Mouse (Mus musculus) forebrain, embryonic 15.5 days (tissue): ENCODE measurements around the gene Daam1. TPM values are rescaled to one million over a fixed set of nuclear protein-coding genes. Genes with fewer than 3 reads are reported as not detected.

Experiments used
- ATAC-seq: fragments of 200-750 bp; cut with Nextera tagmentation; replicated peaks from 2 replicates; pipeline ENCODE4 v1.8.0; 2017; ENCODE audit warnings: mild to moderate bottlenecking, moderate TSS enrichment, moderate library complexity
- H3K27ac ChIP-seq: fragments of 300-500 bp; sonication (generic); replicated peaks from 2 replicates; pipeline ENCODE4 v1.5.1; 2015; ENCODE audit warnings: mild to moderate bottlenecking, inconsistent platforms
- H3K27me3 ChIP-seq: fragments of 300-500 bp; sonication (generic); 2 replicates; pipeline ENCODE4 v1.6.1; 2015; ENCODE audit warnings: inconsistent platforms
- H3K36me3 ChIP-seq: fragments of 300-500 bp; sonication (generic); 2 replicates; pipeline ENCODE4 v1.6.1; 2015; ENCODE audit warnings: mild to moderate bottlenecking, inconsistent platforms
- H3K4me1 ChIP-seq: fragments of 300-500 bp; sonication (generic); 2 replicates; pipeline ENCODE4 v1.6.1; 2015; ENCODE audit warnings: inconsistent platforms
- H3K4me2 ChIP-seq: fragments of 300-500 bp; sonication (generic); replicated peaks from 2 replicates; pipeline ENCODE4 v1.6.1; 2015; ENCODE audit warnings: mild to moderate bottlenecking, inconsistent platforms
- H3K4me3 ChIP-seq: fragments of 300-500 bp; sonication (generic); 2 replicates; pipeline ENCODE4 v1.5.1; 2015; ENCODE audit warnings: mild to moderate bottlenecking, inconsistent platforms
- H3K9ac ChIP-seq: fragments of 300-500 bp; sonication (generic); replicated peaks from 2 replicates; pipeline ENCODE4 v1.6.1; 2015; ENCODE audit warnings: mild to moderate bottlenecking, inconsistent platforms
- H3K9me3 ChIP-seq: fragments of 300-500 bp; sonication (generic); 2 replicates; pipeline ENCODE4 v1.6.1; 2016; ENCODE audit warnings: inconsistent platforms
- WGBS: fragments of 180-500 bp; shearing (Covaris S2); methylation state at CpG from one replicate; pipeline ENCODE4 v1.1.7; 2015; ENCODE audit warnings: mixed read lengths; 5-methylcytosine and 5-hydroxymethylcytosine counted together
- polyA plus RNA-seq: library from polyadenylated mRNA; unstranded; fragments of >200 nt; fragmentation: Nextera tagmentation; extraction: Ambion mirVana; gene quantifications from 2 replicates; pipeline ENCODE4 v1.2.1, GENCODE M21; 2015

Gene Daam1
- polyA plus RNA-seq, 1 experiment from 2014 or later, result 25.6 TPM

DNA sequence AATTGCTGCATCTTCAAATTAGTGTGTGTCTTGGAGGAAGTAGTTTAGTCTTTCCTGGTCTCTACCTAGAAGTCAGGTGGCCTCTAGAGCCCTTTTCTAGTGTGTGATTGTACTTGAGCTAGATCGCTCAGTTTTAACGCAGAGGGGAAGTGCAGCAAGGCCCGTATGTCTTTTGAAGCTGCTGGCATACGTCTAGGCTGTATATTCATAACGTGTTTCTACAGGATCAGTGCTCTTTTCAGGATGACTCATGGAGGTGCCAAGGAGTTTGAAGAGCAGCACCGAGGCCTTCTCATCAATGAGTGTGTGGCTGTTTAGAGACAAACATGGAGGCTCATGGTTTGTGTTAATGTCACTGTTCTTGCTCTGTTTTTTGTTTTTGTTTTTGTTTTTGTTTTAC, 39.8 kb downstream of the Daam1 start:
- H3K4me2 ChIP-seq, result no peak overlapping the region
- H3K27ac ChIP-seq, result no peak overlapping the region
- H3K36me3 ChIP-seq, result no peaks in the 10 kb centered on the region
- no peak overlapping the region for H3K9ac ChIP-seq
- no peak overlapping the region for H3K4me3 ChIP-seq
- no peaks in the 10 kb centered on the region for H3K27me3 ChIP-seq
- 86% methylated on average over 6 of the region's 6 CpGs for WGBS
- H3K9me3 ChIP-seq, result no peaks in the 10 kb centered on the region
- peaks cover 6% of the 10 kb centered on the region; the same call in 1 of the 2 replicates for H3K4me1 ChIP-seq
- ATAC-seq, result no peak

DNA sequence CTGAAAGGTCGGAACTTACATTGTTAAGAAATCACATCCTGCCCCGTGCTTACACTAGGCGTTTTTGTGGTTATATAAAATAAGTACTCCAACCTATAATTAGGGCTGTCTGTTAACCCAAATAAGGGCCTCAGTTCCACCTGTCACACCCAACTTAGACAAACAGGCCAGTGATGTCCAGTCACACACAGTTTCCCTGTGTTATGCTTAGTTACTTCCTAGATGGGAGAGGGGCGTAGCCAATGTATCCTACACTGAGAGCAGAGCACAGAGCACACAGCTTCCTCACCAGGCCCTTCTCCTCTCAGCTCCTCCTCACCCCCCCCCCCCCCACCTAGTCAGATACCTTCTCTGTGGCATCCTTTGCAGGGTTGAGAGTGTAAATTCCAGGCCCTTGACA, 41.5 kb downstream of the Daam1 start:
- no peaks in the 10 kb centered on the region for H3K36me3 ChIP-seq
- H3K4me2 ChIP-seq, result no peak overlapping the region
- no peaks in the 10 kb centered on the region for H3K9me3 ChIP-seq
- H3K27me3 ChIP-seq, result no peaks in the 10 kb centered on the region
- no peak overlapping the region for H3K27ac ChIP-seq
- H3K9ac ChIP-seq, result no peak overlapping the region
- WGBS, result 83% methylated on average over 4 of the region's 4 CpGs
- no peak overlapping the region for H3K4me3 ChIP-seq
- ATAC-seq, result no peak
- peaks cover 7% of the 10 kb centered on the region for H3K4me1 ChIP-seq

DNA sequence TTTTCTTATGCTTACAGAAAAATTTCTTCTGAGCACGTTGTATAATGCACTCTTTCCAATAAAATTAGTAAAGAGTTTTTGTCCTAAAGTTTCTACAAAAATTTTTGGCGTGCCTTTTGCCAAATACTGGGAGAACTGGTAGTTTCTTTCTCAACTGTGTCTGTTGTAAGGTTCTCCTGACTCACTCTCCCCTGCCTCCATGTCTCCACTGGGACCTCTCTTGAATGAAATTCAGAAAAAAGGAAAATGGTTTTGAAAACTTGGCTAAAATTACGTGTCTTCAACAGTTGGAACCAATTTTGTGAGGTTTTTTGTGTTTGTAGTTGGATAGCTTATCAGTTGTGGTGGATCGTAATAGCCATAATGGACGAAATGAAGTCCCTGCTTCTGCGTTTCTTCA, 43.7 kb downstream of the Daam1 start:
- 96% methylated on average over 6 of the region's 6 CpGs for WGBS
- Histone ChIP-seq H3K4me3 (no peak overlapping the region), H3K4me2 (no peak overlapping the region), H3K9ac (no peak overlapping the region), H3K27me3 (no peaks in the 10 kb centered on the region), H3K27ac (no peak overlapping the region), H3K4me1 (peaks cover 17% of the 10 kb centered on the region; the same call in 1 of the 2 replicates), H3K9me3 (no peaks in the 10 kb centered on the region), H3K36me3 (no peaks in the 10 kb centered on the region)
- no peak for ATAC-seq

DNA sequence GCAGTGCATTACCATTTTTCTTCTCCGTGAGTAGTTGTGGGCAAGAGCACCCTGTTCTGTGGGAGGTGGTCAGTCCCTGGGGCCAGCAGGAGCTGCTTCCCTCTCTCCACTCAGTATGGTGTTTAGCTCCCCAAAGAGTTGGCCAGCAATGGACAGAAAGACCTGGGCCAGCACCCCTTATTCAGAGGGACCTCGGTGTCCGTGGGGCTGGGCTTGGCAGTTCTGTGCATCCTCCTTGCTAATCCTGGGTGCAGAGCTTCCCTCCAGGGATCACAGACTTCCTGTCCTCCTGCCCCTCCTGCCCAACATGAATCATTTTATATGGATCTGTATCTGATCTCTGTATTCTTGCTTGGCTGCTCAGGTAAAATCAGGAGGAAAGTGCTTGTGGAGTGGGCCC, 44.1 kb downstream of the Daam1 start:
- Histone ChIP-seq H3K27ac (no peak overlapping the region), H3K9ac (no peak overlapping the region), H3K4me1 (peaks cover 17% of the 10 kb centered on the region; the same call in 1 of the 2 replicates), H3K36me3 (no peaks in the 10 kb centered on the region), H3K27me3 (no peaks in the 10 kb centered on the region), H3K9me3 (no peaks in the 10 kb centered on the region), H3K4me3 (no peak overlapping the region), H3K4me2 (no peak overlapping the region)
- ATAC-seq, result no peak
- WGBS, result 87% methylated on average over 3 of the region's 3 CpGs

DNA sequence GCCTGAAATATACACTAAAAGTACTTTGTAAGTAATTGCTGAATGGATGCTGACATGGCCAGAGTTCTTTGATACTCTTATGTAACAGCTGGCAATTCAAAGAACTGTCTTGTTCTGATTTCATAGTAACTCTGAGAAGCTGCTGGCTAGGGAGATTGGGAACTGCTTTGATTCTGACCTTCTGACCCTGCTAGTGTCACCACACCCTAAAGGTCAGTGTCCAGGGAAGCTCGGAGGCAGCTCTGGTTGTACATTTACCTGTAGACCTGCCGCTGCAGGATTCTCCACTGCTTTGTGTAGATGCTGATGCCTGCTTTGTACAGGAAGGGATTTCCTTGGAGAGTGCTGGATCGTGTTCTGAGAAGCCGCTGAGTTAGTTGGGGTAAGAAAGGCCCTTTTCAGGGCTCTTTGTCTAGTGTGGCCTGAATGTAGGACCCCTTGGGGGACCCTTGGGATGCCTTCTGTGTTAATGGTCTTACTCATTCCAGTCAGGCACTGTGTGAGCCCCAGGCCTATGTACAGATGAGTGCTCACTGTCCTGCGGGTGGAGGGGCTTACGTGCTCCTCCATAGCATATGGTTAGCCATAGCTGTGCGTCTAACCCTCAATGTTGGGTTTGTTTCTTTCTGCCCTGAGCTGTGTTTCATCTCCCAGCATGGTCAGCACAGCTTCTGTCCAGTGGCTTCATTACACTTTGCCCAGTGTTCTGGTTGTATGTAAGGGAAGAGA, 45.0 kb downstream of the Daam1 start:
- H3K27ac ChIP-seq, result no peak overlapping the region
- no peak for ATAC-seq
- H3K9me3 ChIP-seq, result no peaks in the 10 kb centered on the region
- WGBS, result 59% methylated on average over 7 of the region's 7 CpGs
- H3K4me3 ChIP-seq, result no peak overlapping the region
- H3K27me3 ChIP-seq, result no peaks in the 10 kb centered on the region
- H3K36me3 ChIP-seq, result no peaks in the 10 kb centered on the region
- H3K9ac ChIP-seq, result no peak overlapping the region
- H3K4me2 ChIP-seq, result no peak overlapping the region
- peaks cover 18% of the 10 kb centered on the region; the same call in 1 of the 2 replicates for H3K4me1 ChIP-seq

DNA sequence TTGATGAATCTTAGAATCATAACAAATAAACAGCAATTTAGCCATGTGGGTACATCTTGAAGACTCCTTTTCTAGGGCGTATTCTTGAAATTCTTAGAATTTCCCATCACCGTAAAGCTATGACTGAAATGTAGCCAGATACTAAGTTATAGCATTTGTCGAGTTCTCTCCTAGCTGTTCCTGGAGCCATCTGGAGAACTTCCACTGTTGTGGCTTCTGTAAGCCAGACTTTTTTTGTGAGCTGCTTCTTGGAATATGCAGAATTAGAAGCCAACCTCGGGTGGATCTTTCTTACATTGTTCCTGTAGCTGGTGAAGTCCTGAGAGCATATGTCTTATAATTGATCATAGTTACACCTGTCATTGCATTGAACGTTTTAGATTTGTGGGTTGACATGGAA, 50.1 kb downstream of the Daam1 start:
- 80% methylated on average over 5 of the region's 5 CpGs for WGBS
- peaks cover 33% of the 10 kb centered on the region for H3K4me1 ChIP-seq

DNA sequence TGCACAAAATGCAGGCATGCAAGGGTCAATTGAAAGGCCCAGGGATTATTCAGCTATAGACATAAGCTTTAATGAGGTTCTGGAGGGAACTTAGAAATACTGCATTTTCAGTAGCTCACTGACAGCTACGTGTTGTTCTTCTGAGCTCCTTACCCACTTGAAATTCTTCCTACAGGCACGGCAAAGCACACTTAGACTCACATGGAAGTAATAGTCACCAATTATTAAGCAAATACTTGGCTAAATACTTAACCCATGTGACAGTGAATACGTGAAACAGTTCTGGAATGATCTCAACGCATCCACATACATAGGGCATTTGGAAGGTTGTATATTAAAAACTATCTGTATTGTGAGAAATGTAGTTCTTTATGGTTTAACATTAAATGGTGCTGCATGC, 50.6 kb downstream of the Daam1 start:
- Histone ChIP-seq H3K9ac (no peak overlapping the region), H3K27me3 (no peaks in the 10 kb centered on the region), H3K4me2 (no peak overlapping the region), H3K9me3 (no peaks in the 10 kb centered on the region), H3K4me1 (peaks cover 36% of the 10 kb centered on the region), H3K36me3 (no peaks in the 10 kb centered on the region), H3K4me3 (no peak overlapping the region), H3K27ac (no peak overlapping the region)
- WGBS, result 69% methylated on average over 4 of the region's 4 CpGs
- no peak for ATAC-seq

More for the DNA sequence above, 50.1 kb downstream of the Daam1 start:
- H3K9me3 ChIP-seq, result no peaks in the 10 kb centered on the region
- H3K36me3 ChIP-seq, result no peaks in the 10 kb centered on the region
- no peak overlapping the region for H3K4me2 ChIP-seq
- no peak overlapping the region for H3K27ac ChIP-seq
- H3K4me3 ChIP-seq, result no peak overlapping the region
- H3K27me3 ChIP-seq, result no peaks in the 10 kb centered on the region
- H3K9ac ChIP-seq, result no peak overlapping the region
- no peak for ATAC-seq

DNA sequence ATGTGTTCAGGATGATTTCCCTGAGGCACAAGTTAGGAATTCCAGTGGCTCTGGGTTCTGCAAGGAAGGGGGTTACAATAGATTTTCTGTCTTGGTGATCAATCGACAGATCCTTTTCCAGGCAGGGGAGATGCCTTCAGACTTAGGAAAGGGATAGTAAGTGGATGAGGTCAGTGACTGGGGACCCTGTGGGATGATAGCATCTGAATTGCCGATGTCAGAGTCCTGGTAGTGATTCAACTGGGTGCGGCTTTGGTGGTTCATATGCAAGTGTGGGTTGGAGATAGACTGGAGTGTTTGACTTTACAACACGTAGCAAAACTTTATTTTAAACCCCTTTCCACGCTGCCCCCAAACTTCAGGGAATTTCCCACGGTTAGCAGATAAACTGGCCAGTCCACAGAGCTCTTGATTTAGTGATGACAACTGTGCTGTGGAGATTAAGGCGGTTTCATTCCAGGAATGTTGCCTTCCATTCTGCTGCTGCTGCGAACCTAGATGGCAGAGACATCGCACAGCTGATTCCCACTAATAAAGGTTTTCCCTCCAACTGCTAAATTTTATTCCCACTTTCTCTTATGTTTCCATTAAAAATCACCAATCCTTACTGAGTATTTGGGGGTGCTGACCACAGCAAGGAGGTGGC, 52.3 kb downstream of the Daam1 start:
- H3K9ac ChIP-seq, result no peak overlapping the region
- no peak overlapping the region for H3K4me2 ChIP-seq
- ATAC-seq, result no peak
- no peaks in the 10 kb centered on the region for H3K36me3 ChIP-seq
- no peak overlapping the region for H3K27ac ChIP-seq
- H3K27me3 ChIP-seq, result no peaks in the 10 kb centered on the region
- no peak overlapping the region for H3K4me3 ChIP-seq
- WGBS, result 87% methylated on average over 9 of the region's 9 CpGs
- H3K4me1 ChIP-seq, result peaks cover 33% of the 10 kb centered on the region
- H3K9me3 ChIP-seq, result no peaks in the 10 kb centered on the region

DNA sequence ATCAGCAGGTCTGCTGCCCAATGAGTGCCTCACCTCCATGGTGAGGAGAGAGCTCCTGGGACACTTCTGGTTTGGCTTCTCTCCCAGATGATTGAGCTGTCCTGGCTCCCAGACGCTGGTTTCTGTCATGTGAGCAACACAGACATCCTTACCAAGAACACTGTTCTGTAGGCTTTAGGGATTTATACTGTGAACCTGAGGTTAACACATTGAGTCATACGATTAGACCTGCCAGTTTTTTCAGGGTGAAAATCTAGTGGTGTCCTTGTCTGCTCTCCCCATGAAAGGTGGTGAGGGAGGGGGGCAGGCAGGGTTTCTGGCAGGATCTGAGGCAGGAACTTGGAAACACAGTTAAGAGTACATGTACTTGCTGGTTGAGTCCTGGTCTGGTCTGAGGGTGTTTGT, 54.3 kb downstream of the Daam1 start:
- Histone ChIP-seq H3K27ac (no peak overlapping the region), H3K4me3 (no peak overlapping the region), H3K27me3 (no peaks in the 10 kb centered on the region), H3K4me2 (no peak overlapping the region), H3K9me3 (no peaks in the 10 kb centered on the region), H3K36me3 (no peaks in the 10 kb centered on the region), H3K9ac (no peak overlapping the region), H3K4me1 (peaks cover 28% of the 10 kb centered on the region)
- 66% methylated on average over 2 of the region's 2 CpGs for WGBS
- ATAC-seq, result no peak

DNA sequence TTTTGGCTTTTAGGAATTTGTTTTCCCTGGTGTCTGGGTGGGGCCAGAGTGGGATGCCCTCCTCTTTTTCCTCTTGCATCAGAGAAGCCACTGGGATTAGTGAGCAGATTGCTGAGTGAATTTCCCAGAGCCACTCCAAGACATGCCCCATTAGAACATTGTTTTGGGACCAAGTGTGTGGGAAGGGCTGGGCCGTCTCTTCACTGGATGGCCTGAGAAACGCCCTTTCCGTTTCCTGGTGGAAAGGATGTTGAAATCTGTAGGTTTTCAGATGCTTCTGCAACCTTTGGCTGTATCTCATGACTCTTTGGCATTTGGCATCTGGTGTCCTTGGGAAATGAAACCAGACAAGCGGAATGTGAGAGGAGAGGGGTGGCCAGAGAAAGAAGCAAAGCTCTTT, 54.8 kb downstream of the Daam1 start:
- 92% methylated on average over 4 of the region's 4 CpGs for WGBS
- Histone ChIP-seq H3K27ac (no peak overlapping the region), H3K9ac (no peak overlapping the region), H3K9me3 (no peaks in the 10 kb centered on the region), H3K4me3 (no peak overlapping the region), H3K36me3 (no peaks in the 10 kb centered on the region), H3K27me3 (no peaks in the 10 kb centered on the region), H3K4me1 (peaks cover 28% of the 10 kb centered on the region), H3K4me2 (no peak overlapping the region)
- no peak for ATAC-seq

DNA sequence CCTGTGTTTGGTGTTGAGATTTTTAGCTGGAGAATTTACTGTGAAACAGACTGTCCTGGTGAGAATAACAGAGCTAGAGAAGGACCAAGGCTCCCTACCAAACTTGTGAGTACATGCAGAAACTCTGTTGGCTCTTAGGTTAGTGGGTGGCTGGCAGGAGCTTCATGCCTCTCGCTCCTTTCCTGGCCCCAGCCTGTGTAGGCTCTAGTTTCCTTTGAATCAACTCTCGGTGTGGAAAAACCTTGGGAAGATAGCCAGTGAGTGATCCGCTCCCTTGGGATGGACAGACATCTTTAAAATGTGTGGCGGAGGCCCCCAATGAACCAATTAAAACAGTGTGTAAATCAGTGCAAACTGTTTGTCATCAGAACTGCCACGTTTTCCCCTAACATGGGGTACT, 55.5 kb downstream of the Daam1 start:
- WGBS, result 53% methylated on average over 5 of the region's 5 CpGs

DNA sequence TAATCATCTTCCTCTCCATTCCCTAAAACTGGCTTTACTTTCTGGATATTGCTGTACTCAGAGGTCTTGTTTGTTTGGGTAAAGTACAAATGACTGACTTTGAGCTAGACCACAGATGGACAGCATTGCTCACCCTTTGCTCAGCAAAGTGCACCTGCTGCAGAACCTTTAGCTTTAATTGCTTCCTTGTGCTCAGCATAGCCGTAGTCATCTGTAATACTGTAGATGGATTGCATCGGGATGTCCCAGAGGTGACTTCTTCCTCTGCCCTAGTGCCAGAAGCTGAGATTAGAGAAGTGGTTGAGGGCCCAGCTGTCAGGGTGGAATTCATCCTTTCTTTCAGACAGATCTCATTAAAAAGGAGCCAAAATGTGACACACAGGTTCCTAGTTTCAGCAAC, 56.1 kb downstream of the Daam1 start:
- H3K27ac ChIP-seq, result no peak overlapping the region
- WGBS, result 74% methylated on average over 2 of the region's 2 CpGs
- H3K27me3 ChIP-seq, result no peaks in the 10 kb centered on the region
- H3K9me3 ChIP-seq, result no peaks in the 10 kb centered on the region
- no peak for ATAC-seq
- no peak overlapping the region for H3K9ac ChIP-seq
- H3K4me3 ChIP-seq, result no peak overlapping the region
- peaks cover 30% of the 10 kb centered on the region for H3K4me1 ChIP-seq
- H3K4me2 ChIP-seq, result no peak overlapping the region
- H3K36me3 ChIP-seq, result no peaks in the 10 kb centered on the region

More for the DNA sequence above, 55.5 kb downstream of the Daam1 start:
- no peak for ATAC-seq
- Histone ChIP-seq H3K36me3 (no peaks in the 10 kb centered on the region), H3K4me2 (no peak overlapping the region), H3K4me3 (no peak overlapping the region), H3K9me3 (no peaks in the 10 kb centered on the region), H3K9ac (no peak overlapping the region), H3K27me3 (no peaks in the 10 kb centered on the region), H3K4me1 (peaks cover 25% of the 10 kb centered on the region), H3K27ac (no peak overlapping the region)

DNA sequence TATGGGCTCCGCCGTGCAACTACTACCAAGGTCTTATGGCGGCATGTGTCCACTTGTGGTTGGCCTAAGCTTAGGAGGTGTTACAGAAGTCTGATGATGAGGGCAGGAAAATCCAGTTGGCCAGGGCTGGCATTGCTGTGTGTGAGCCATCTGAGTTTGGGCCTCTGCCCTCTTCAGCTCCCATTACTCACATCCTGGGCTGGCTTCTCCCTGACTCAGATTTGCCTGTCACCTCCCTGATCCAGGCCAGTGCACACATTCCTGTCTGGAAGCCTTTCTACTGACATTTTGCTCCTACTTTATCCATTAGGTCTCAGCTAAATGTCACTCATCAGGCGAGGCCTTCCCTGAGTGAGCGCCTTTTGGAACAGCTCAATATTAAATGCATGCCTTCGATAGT, 57.5 kb downstream of the Daam1 start:
- ATAC-seq, result no peak
- WGBS, result 95% methylated on average over 6 of the region's 6 CpGs
- Histone ChIP-seq H3K27ac (no peak overlapping the region), H3K4me1 (peaks cover 32% of the 10 kb centered on the region), H3K4me2 (no peak overlapping the region), H3K4me3 (no peak overlapping the region), H3K9me3 (no peaks in the 10 kb centered on the region), H3K27me3 (no peaks in the 10 kb centered on the region), H3K36me3 (no peaks in the 10 kb centered on the region), H3K9ac (no peak overlapping the region)
